Mouse (Mus musculus): ENCODE measurements around the gene Myo6. TPM values are rescaled to one million over a fixed set of nuclear protein-coding genes. Genes with fewer than 3 reads are reported as not detected.
"Not testable (repeated sequence)": the region's sequence is repeated elsewhere in the genome, so short reads cannot be mapped to it uniquely, and the experiment has no call there.

Gene Myo6
- total RNA-seq, 1 experiment from 2014 or later, result 39.5 TPM

GRCm38 (mm10) chr9:80303518-80303917 lies 138.7 kb downstream of the Myo6 start:
- DNase-seq, result no peak

GRCm38 (mm10) chr9:80306390-80306789 lies 141.6 kb downstream of the Myo6 start:
- no peak for DNase-seq

GRCm38 (mm10) chr9:80306853-80307252 lies 142.0 kb downstream of the Myo6 start:
- no peak for DNase-seq

GRCm38 (mm10) chr9:80307629-80308028 lies 142.8 kb downstream of the Myo6 start:
- DNase-seq, result no peak

- DNase-seq, result no peak
These were observed 148.8 kb downstream of the Myo6 start for GRCm38 (mm10) chr9:80313610-80314009.

GRCm38 (mm10) chr9:80315922-80316321 lies 151.1 kb downstream of the Myo6 start:
- no peak for DNase-seq

GRCm38 (mm10) chr9:80318027-80318426 lies 153.2 kb downstream of the Myo6 start:
- no peak for DNase-seq

GRCm38 (mm10) chr9:80321051-80321887 lies 156.4 kb downstream of the Myo6 start:
- not testable (repeated sequence) for DNase-seq

- DNase-seq, result no peak
These were observed 167.3 kb downstream of the Myo6 start for GRCm38 (mm10) chr9:80332153-80332552.

- DNase-seq, result no peak
These were observed 168.6 kb downstream of the Myo6 start for GRCm38 (mm10) chr9:80333466-80333865.

- DNase-seq, result no peak
These were observed 169.3 kb downstream of the Myo6 start for GRCm38 (mm10) chr9:80333998-80334605.

GRCm38 (mm10) chr9:80335660-80336357 lies 171.0 kb downstream of the Myo6 start:
- DNase-seq, result no peak

GRCm38 (mm10) chr9:80338026-80338425 lies 173.2 kb downstream of the Myo6 start:
- DNase-seq, result no peak

- DNase-seq, result no peak
These were observed 176.1 kb downstream of the Myo6 start for GRCm38 (mm10) chr9:80340927-80341326.

GRCm38 (mm10) chr9:80341756-80342155 lies 176.9 kb downstream of the Myo6 start:
- no peak for DNase-seq

- DNase-seq, result no peak
These were observed 177.7 kb downstream of the Myo6 start for GRCm38 (mm10) chr9:80342520-80342919.

GRCm38 (mm10) chr9:80344451-80345000 lies 179.7 kb downstream of the Myo6 start:
- DNase-seq, result no peak

- DNase-seq, result no peak
These were observed 186.5 kb downstream of the Myo6 start for GRCm38 (mm10) chr9:80351295-80351677.

- no peak for DNase-seq
These were observed 187.0 kb downstream of the Myo6 start for GRCm38 (mm10) chr9:80351678-80352331.

GRCm38 (mm10) chr9:80360063-80360462 lies 195.2 kb downstream of the Myo6 start:
- no peak for DNase-seq

All from adrenal gland, postnatal 25 days (tissue).